Mouse (Mus musculus): ENCODE results near the gene Slc44a1. TPM values are rescaled to one million over a fixed set of nuclear protein-coding genes. Genes with fewer than 3 reads are reported as not detected.

Slc44a1 gene
- polyA plus RNA-seq, 1 experiment from 2014 or later, result 40.9 TPM

DNA sequence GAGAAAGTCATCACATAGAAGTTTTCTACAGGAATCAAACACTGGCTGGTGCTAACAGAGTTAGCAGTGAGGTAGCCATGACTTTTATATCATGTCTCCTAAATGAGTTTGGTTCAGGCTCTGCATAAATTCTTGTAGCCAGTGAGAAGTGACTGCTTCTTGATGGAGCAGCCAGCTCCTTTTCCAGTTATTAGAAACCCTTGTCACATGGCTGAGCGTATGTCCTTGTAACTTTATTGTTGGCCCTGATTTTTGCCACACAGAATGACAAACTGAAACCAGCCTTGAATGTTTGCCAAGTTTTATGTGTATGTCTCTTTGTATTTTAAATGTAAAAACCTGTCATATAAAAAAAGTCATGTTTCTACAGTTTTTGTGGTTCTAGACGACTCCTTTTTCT lies 15.7 kb downstream of the Slc44a1 start:
- peaks cover 15% of the 10 kb centered on the region; the same call in 1 of the 2 replicates for H3K4me1 ChIP-seq
- ATAC-seq (ENCODE audit: borderline replicate concordance, extremely low read depth, low FRiP score, low TSS enrichment), result no peak
- no peak overlapping the region for H3K27ac ChIP-seq
- 65% methylated on average over 2 of the region's 2 CpGs for WGBS
- no peaks in the 10 kb centered on the region for H3K9me3 ChIP-seq
- no peaks in the 10 kb centered on the region for H3K27me3 ChIP-seq
- no peak overlapping the region for H3K9ac ChIP-seq
- no peak overlapping the region for H3K4me3 ChIP-seq
- no peaks in the 10 kb centered on the region for H3K36me3 ChIP-seq
- H3K4me2 ChIP-seq, result no peak overlapping the region

DNA sequence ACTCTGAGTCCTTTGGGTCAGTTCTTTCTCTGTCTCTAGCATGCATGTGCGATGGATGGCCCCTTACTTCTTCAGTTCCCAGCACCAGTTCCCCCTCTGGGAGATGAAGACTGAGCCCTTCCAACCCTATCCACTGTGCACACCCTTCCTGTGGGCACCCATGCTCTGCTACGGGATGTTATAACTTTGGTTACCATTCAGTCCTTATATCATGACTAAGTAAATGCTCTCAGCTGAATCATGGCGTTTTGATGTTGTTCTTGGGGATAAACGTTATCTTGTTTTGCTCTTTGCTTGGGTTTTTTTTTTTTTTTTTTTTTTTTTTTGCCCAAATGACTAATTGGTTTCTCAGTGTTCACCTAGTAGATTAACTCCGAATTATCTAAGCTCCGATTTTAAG lies 16.4 kb downstream of the Slc44a1 start:
- 86% methylated on average over 6 of the region's 6 CpGs for WGBS
- Histone ChIP-seq H3K4me1 (peaks cover 11% of the 10 kb centered on the region), H3K4me2 (no peak overlapping the region), H3K9ac (no peak overlapping the region), H3K4me3 (no peak overlapping the region), H3K27ac (no peak overlapping the region), H3K36me3 (no peaks in the 10 kb centered on the region), H3K27me3 (no peaks in the 10 kb centered on the region), H3K9me3 (no peaks in the 10 kb centered on the region)
- ATAC-seq (ENCODE audit: borderline replicate concordance, extremely low read depth, low FRiP score, low TSS enrichment), result no peak

DNA sequence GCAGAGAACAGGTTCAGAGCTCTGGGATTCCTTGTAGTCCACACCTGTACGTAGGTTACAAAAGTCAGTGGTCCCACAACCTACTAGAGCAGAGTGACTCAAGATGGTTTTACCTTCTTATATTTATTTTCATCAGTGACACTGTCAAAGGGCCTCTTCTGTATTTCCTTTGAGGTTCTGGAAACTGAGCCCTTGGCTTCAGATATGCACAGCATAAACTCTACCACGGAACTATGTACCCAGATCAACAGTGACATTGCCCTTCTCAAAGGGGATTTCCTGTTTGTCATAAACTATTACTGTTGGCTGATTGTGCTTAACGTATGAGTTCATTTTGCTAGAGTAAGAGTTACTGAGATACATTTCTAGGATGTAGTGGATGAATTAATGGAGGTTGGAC lies 18.3 kb downstream of the Slc44a1 start:
- H3K9ac ChIP-seq, result no peak overlapping the region
- H3K36me3 ChIP-seq, result no peaks in the 10 kb centered on the region
- no peaks in the 10 kb centered on the region for H3K27me3 ChIP-seq
- H3K4me3 ChIP-seq, result no peak overlapping the region
- H3K4me1 ChIP-seq, result peaks cover 20% of the 10 kb centered on the region
- H3K4me2 ChIP-seq, result no peak overlapping the region
- H3K9me3 ChIP-seq, result no peaks in the 10 kb centered on the region
- 68% methylated on average over 3 of the region's 3 CpGs for WGBS
- H3K27ac ChIP-seq, result no peak overlapping the region
- no peak for ATAC-seq (ENCODE audit: borderline replicate concordance, extremely low read depth, low FRiP score, low TSS enrichment)

DNA sequence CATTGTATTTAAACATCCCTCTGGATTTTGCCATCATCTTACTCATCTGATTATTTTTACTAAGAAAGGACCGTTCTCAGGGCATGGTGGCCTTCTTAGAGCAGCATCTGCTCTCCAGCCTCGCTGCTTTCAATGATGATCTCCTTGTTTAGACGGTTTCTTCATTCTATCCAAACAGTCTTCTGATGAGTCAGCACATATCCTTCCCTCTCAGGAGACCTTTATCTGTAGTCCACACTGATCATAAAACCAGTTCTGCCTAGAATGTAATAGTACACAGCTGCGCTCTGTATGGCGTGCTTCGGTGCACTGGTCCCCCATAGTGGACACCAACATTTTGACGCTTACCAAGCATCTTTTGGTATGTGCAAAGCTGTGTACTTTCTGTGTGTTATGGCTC lies 19.5 kb downstream of the Slc44a1 start:
- Histone ChIP-seq H3K4me2 (no peak overlapping the region), H3K9ac (no peak overlapping the region), H3K9me3 (no peaks in the 10 kb centered on the region), H3K27ac (no peak overlapping the region), H3K27me3 (no peaks in the 10 kb centered on the region), H3K36me3 (no peaks in the 10 kb centered on the region), H3K4me3 (no peak overlapping the region), H3K4me1 (peaks cover 20% of the 10 kb centered on the region)
- no peak for ATAC-seq (ENCODE audit: borderline replicate concordance, extremely low read depth, low FRiP score, low TSS enrichment)
- WGBS, result 80% methylated on average over 7 of the region's 7 CpGs

DNA sequence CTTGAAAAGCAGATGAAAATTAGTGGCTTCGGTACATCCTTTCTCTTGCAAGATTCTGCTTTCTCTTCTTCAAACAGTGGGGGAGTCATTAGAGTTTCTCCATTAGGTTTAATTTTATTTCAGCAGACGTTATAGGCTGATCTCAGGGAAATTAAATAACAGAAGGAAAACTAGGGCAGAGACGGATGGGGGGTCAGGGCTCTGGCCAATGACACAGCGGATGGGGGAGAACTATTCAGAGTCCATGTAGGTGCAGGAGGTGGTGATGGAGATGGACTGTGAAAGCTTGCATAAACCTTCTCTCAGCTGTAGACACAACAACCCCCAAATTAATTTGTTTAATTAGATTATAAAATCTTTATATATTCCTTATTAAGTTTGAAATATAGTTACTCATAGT lies 20.8 kb downstream of the Slc44a1 start:
- Histone ChIP-seq H3K9ac (no peak overlapping the region), H3K4me1 (peaks cover 20% of the 10 kb centered on the region), H3K27me3 (no peaks in the 10 kb centered on the region), H3K36me3 (no peaks in the 10 kb centered on the region), H3K27ac (no peak overlapping the region), H3K4me3 (no peak overlapping the region), H3K4me2 (no peak overlapping the region), H3K9me3 (no peaks in the 10 kb centered on the region)
- 87% methylated on average over 4 of the region's 4 CpGs for WGBS
- ATAC-seq (ENCODE audit: borderline replicate concordance, extremely low read depth, low FRiP score, low TSS enrichment), result no peak

DNA sequence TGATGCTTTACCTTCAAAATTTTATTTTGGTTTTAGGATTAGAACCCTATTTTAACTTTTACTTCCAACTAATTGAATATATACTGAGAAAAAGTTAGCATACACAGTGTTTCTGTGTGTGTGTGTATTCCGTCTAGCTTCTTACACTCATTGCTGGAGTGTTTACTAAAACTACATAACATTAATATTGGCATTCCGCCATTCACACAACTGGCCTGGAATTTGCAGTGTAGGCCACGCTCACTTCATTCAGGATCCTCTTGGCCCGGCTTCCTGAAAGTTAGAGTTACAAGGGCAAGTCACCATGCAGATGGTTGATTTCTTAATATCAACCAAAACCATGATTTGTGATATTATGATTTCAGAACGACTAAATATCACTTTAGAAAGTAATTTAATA lies 21.9 kb downstream of the Slc44a1 start:
- no peak overlapping the region for H3K4me3 ChIP-seq
- peaks cover 18% of the 10 kb centered on the region for H3K4me1 ChIP-seq
- no peak overlapping the region for H3K27ac ChIP-seq
- no peaks in the 10 kb centered on the region for H3K36me3 ChIP-seq
- WGBS, result 26% methylated on average over 5 of the region's 5 CpGs
- no peaks in the 10 kb centered on the region for H3K9me3 ChIP-seq
- no peak overlapping the region for H3K4me2 ChIP-seq
- H3K9ac ChIP-seq, result no peak overlapping the region
- no peaks in the 10 kb centered on the region for H3K27me3 ChIP-seq
- peak; percentile 69 for ATAC-seq (ENCODE audit: borderline replicate concordance, extremely low read depth, low FRiP score, low TSS enrichment)

DNA sequence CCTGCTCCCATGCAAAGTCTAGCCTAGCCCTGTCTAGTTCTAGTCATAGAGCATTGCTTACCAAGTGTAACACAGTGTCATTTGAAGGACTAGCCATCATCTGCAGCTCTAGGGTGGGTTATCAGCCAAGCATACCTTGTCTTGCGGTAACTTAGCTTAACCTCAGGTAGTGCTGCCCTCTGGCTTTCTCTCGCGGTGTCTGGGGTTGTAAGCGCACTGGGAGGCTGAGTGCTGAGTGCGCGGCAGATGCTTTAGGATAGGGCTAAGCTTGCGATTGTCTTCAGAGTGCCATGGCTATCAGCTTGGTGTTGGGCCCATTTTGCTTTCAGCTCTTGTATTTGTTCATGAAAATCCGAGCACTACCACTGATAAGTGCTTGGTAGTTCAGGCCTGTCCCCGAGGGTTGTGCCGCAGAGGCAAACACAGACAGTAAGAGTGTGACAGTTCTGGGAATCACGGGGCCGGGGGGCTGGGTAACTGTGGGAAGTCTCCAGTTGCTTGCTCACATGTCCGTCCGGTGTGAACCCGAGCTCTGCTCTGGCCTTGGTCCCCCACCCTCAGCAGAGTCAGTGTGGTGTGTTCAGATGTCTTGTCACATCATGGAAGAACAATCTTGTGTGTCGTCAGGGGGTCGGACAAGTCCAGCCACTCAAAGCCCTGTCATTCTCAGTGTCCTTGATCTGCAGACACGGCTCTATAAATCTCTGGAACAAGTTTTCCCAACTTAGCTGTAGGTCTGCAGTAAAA lies 22.5 kb downstream of the Slc44a1 start:
- 56% methylated on average over 18 of the region's 18 CpGs for WGBS
- H3K9ac ChIP-seq, result no peak overlapping the region
- H3K4me2 ChIP-seq, result no peak overlapping the region
- no peaks in the 10 kb centered on the region for H3K36me3 ChIP-seq
- H3K9me3 ChIP-seq, result no peaks in the 10 kb centered on the region
- peaks cover 18% of the 10 kb centered on the region for H3K4me1 ChIP-seq
- 0 out of 2 replicates have a peak overlapping the region, but pooled peaks have one; percentile 14 for H3K27ac ChIP-seq
- ATAC-seq (ENCODE audit: borderline replicate concordance, extremely low read depth, low FRiP score, low TSS enrichment), result peak; percentile 69; the same call in 1 of the 2 replicates
- H3K4me3 ChIP-seq, result no peak overlapping the region
- H3K27me3 ChIP-seq, result no peaks in the 10 kb centered on the region

DNA sequence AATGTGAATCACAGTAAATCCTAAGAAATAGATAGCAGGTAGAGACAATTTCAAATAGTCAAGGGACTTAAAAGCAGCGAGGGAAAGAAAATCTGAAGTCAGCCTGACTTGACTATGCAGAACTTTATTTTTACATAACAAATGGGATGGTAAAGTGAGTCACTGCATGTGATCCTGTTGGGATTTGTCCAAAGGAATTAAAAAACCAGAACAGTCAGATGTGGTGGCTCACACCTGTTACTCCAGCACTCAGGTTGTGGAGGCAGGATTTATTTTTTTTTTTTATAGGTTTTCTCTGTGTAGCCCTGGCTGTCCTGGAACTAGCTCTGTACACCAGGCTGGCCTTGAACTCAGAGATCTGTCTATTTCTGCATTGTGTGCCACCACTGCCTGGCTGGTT lies 25.7 kb downstream of the Slc44a1 start:
- ATAC-seq (ENCODE audit: borderline replicate concordance, extremely low read depth, low FRiP score, low TSS enrichment), result no peak
- Histone ChIP-seq H3K4me3 (no peak overlapping the region), H3K4me2 (no peak overlapping the region), H3K4me1 (peaks cover 18% of the 10 kb centered on the region), H3K9me3 (no peaks in the 10 kb centered on the region), H3K9ac (no peak overlapping the region), H3K27ac (no peak overlapping the region), H3K36me3 (no peaks in the 10 kb centered on the region), H3K27me3 (no peaks in the 10 kb centered on the region)
- WGBS, result 83% methylated on average over 1 of the region's 1 CpGs

DNA sequence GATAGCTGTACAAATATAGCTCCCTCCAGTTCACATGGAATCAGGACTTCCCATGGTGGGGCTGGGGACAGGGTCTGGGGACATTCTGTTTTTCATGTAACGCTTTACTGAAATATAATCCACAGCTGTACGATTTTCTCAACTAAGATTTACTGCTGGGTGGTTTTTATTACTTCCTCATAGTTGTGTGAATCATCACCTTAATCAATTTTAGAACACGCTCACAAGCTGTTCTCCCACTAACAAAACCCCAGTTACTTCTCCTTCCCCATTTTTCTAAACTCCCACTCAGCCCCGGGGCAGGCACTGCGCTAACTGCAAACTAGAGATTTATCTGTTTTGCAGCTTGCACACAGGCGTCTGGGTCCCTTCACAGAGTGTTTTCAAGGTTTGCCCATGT lies 28.8 kb downstream of the Slc44a1 start:
- Histone ChIP-seq H3K9me3 (no peaks in the 10 kb centered on the region), H3K9ac (no peak overlapping the region), H3K4me1 (no peaks in the 10 kb centered on the region), H3K27me3 (no peaks in the 10 kb centered on the region), H3K36me3 (no peaks in the 10 kb centered on the region), H3K4me3 (no peak overlapping the region), H3K27ac (no peak overlapping the region), H3K4me2 (no peak overlapping the region)
- WGBS, result 72% methylated on average over 6 of the region's 6 CpGs
- ATAC-seq (ENCODE audit: borderline replicate concordance, extremely low read depth, low FRiP score, low TSS enrichment), result no peak

DNA sequence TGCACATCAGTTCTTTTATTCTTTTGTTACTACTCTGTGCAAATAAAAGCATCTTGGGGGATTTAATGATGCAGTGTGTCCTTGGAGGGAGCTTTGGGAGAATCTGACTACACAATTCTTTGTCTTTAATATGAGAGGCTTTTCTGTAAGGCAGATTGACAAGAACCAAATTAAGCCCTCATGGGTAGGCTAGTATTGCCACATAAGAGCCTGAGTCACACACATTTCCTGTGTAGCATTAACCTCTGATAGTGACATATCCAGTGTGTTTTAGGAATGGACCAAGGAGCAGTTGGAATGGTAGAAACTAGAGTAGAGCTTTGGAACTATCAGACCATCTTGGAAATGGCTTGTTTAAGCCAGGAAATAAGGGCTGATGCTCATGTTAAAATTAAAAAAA lies 33.9 kb downstream of the Slc44a1 start:
- Histone ChIP-seq H3K4me1 (peaks cover 12% of the 10 kb centered on the region; the same call in 1 of the 2 replicates), H3K9me3 (no peaks in the 10 kb centered on the region), H3K36me3 (no peaks in the 10 kb centered on the region), H3K9ac (no peak overlapping the region), H3K27me3 (no peaks in the 10 kb centered on the region), H3K27ac (no peak overlapping the region), H3K4me2 (no peak overlapping the region), H3K4me3 (no peak overlapping the region)
- ATAC-seq (ENCODE audit: borderline replicate concordance, extremely low read depth, low FRiP score, low TSS enrichment), result no peak

DNA sequence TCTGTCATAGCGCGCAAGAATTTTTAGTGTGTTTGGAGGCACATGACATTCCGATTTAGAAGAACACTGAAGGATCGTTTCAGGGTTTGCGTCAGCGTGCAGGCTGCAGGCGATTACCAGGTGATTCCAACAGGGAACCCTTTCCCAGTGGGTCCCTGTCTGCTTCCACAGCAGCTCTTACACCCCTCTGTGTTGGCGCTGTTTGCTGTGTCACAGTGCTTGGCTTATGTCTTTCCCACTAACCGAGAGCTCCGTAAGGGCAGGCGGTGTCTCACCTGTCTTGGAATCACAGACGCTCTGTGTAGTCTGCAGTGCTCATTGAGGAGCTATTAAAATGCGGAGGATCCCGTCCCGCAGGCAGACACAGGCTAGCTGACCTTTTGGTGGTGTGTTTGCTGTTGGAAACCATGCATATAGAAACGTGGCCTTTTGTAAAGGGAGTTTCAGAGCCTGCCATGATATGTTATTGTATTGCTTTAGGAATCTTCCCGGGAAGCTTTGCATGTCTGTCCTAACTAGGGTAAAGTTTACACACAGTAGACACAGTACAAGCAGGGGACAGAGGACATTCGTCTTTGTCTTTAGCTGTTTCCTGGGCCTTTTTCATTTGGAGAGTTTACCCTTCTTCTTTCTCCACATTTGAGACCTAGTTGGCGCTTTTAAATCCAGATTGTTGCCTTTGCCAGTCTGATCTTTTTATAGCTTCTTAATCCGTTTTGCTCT lies 35.2 kb downstream of the Slc44a1 start:
- H3K9ac ChIP-seq, result no peak overlapping the region
- 65% methylated on average over 20 of the region's 20 CpGs for WGBS
- H3K27ac ChIP-seq, result no peak overlapping the region
- no peaks in the 10 kb centered on the region for H3K9me3 ChIP-seq
- no peaks in the 10 kb centered on the region for H3K27me3 ChIP-seq
- no peak overlapping the region for H3K4me2 ChIP-seq
- no peaks in the 10 kb centered on the region for H3K36me3 ChIP-seq
- no peak overlapping the region for H3K4me3 ChIP-seq
- no peak for ATAC-seq (ENCODE audit: borderline replicate concordance, extremely low read depth, low FRiP score, low TSS enrichment)
- peaks cover 12% of the 10 kb centered on the region; the same call in 1 of the 2 replicates for H3K4me1 ChIP-seq

DNA sequence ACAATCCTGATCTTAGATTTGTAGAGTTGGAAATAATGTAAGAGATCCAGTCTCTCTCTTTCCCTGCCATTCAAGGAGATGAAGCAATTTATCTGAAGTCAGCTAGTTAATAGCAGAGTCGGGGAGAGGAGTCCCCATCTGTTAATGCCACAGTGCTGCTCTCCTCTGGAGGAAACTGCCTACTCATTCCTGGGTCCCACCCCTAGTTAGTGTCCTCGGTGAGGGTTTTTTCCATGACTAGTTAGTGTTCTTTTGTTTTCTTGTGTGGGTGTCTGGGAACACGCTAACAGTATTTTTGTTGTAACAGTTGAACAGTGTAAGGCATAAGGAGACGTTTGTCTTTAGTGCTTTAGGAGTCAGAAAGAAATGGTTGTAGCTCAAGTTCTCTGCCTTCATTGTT lies 38.4 kb downstream of the Slc44a1 start:
- Histone ChIP-seq H3K9ac (no peak overlapping the region), H3K4me1 (peaks cover 12% of the 10 kb centered on the region; the same call in 1 of the 2 replicates), H3K9me3 (no peaks in the 10 kb centered on the region), H3K27ac (no peak overlapping the region), H3K27me3 (no peaks in the 10 kb centered on the region), H3K4me2 (no peak overlapping the region), H3K4me3 (no peak overlapping the region), H3K36me3 (no peaks in the 10 kb centered on the region)
- ATAC-seq (ENCODE audit: borderline replicate concordance, extremely low read depth, low FRiP score, low TSS enrichment), result no peak
- 72% methylated on average over 4 of the region's 4 CpGs for WGBS
